Mouse (Mus musculus): Measurements from ENCODE around the gene P2rx6. TPM values are rescaled to one million over a fixed set of nuclear protein-coding genes. Genes with fewer than 3 reads are reported as not detected.
"Not testable (repeated sequence)": the region's sequence is repeated elsewhere in the genome, so short reads cannot be mapped to it uniquely, and the experiment has no call there.

P2rx6 gene
- polyA plus RNA-seq, 1 experiment from 2014 or later = 3.3 TPM

GRCm38 (mm10) chr16:17542632-17543031, 19.1 kb upstream of the P2rx6 start:
- Histone ChIP-seq H3K9me3 (no peaks in the 10 kb centered on the region), H3K4me2 (no peak overlapping the region), H3K27me3 (no peaks in the 10 kb centered on the region), H3K27ac (replicated peaks) (no peak overlapping the region), H3K9ac (no peak overlapping the region), H3K4me3 (no peak overlapping the region), H3K4me1 (replicated peaks) (no peaks in the 10 kb centered on the region), H3K36me3 (no peaks in the 10 kb centered on the region)
- 92% methylated on average over 2 of the region's 2 CpGs for WGBS
- no peak for ATAC-seq (ENCODE audit: low FRiP score, low read depth)

DNA sequence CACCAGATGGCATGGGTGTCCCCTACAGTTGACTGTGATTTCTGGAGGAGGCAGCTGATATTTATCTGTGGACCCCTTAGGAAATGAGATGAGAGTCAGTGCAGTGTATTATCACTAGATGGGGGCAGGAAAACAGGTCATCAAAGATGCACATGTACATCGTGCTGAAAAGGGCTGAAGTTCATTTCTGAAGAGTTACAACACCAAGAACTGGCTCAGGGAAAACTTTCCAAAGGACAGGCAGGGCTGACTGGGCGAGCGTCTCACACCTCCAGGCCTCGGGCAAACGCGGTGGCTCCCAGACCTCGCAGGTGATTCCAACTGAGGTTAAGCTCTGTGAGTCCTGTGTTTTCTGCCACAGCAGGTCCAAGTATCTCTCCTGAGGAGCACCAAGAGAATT, 8.8 kb upstream of the P2rx6 start:
- no peaks in the 10 kb centered on the region for H3K9me3 ChIP-seq
- H3K27ac ChIP-seq (replicated peaks) = no peak overlapping the region
- no peak overlapping the region for H3K9ac ChIP-seq
- no peak for ATAC-seq (ENCODE audit: low FRiP score, low read depth)
- WGBS = 88% methylated on average over 7 of the region's 7 CpGs
- H3K27me3 ChIP-seq = no peaks in the 10 kb centered on the region
- no peak overlapping the region for H3K4me2 ChIP-seq
- no peak overlapping the region for H3K4me3 ChIP-seq
- no peaks in the 10 kb centered on the region for H3K36me3 ChIP-seq
- H3K4me1 ChIP-seq (replicated peaks) = peaks cover 16% of the 10 kb centered on the region

DNA sequence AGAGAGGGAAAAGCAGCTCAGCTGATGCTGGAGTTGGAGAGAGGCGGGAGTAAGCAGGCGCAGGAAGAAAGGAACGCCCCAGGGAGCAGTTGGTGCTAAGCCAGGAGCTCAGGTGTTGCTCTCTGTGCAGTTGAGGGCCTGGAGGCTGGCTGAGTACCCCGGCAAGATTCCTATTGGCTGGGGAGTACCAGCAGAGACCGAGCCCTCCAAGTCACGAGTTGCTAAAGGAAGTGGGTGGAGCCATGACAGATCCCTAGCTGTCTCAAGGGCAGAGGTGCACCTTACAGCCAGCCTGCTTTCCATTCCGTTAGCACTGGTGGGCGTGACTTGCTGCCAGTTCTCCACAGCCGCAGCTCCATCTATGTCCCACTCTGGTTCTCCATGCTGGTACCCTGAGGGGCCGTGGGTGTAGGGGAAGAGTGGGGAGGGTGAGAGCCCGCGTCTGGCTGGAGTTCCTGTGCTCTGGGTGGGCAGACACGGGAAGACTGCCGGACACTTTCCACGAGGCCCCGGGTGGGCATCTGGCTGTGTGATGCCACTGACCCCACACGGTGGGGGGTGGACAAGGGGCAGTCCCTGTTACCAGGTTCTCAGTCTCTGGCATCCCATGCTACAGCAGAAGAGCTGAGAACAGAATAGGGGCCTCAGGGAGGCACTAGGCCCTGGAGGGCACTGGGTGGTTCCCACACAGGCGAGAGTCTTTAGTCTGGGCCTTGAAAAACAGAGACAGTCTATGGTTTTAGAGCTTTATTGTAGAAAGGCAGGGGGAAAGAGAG, 7.6 kb upstream of the P2rx6 start:
- H3K27ac ChIP-seq (replicated peaks) = peak overlapping the region; percentile 50
- peaks cover 27% of the 10 kb centered on the region for H3K4me1 ChIP-seq (replicated peaks)
- peak; percentile 89 for ATAC-seq (ENCODE audit: low FRiP score, low read depth)
- H3K4me2 ChIP-seq = peak overlapping the region; percentile 52
- H3K9ac ChIP-seq = 0 out of 2 replicates have a peak overlapping the region, but pooled peaks have one; percentile 5
- H3K4me3 ChIP-seq = peak overlapping the region; percentile 24
- no peaks in the 10 kb centered on the region for H3K36me3 ChIP-seq
- 6% methylated on average over 18 of the region's 18 CpGs for WGBS
- H3K27me3 ChIP-seq = no peaks in the 10 kb centered on the region
- H3K9me3 ChIP-seq = no peaks in the 10 kb centered on the region

DNA sequence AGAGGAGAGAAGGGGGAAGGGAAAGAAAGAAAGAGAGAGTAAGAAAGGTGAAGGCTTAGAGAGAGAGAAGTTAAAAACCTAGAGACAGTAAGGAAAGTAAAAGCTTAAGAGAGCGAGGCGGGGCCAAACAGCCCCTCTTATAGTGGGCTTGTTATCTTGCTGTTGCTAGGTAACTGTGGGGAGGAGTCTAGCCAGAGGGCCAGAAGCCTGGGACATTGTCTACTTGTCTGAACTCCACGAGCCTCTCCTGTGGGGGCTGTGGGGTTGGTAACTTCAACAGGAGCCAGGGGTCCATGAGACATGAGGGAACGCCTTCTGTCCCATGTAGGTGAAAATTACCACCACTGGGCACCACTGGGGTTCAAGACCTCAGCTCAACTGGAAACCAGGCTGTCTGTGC, 7.0 kb upstream of the P2rx6 start:
- H3K4me2 ChIP-seq = peak overlapping the region; percentile 52

DNA sequence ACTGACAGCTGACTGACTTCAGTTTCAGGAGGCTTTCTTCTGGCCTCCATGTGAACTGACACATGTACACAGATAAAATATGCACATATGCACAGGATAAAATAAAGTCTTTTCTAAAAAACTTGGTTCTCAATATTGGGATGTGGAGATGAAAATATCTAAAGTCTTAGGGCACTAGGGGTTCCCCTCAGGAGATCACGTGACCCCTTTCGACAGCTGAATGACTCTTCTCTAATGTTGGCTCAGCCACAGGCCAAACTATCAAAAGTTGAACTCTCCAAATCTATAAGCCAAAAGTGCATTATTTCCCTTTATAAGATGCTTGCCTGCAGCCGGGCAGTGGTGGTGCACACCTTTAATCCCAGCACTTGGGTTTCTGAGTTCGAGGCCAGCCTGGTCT, 5.5 kb upstream of the P2rx6 start:
- H3K9ac ChIP-seq = no peak overlapping the region
- ATAC-seq (ENCODE audit: low FRiP score, low read depth) = no peak
- H3K4me3 ChIP-seq = no peak overlapping the region
- no peaks in the 10 kb centered on the region for H3K9me3 ChIP-seq
- no peak overlapping the region for H3K4me2 ChIP-seq
- WGBS = 88% methylated on average over 4 of the region's 4 CpGs
- no peak overlapping the region for H3K27ac ChIP-seq (replicated peaks)
- H3K27me3 ChIP-seq = peaks cover 12% of the 10 kb centered on the region
- H3K36me3 ChIP-seq = no peaks in the 10 kb centered on the region
- H3K4me1 ChIP-seq (replicated peaks) = peaks cover 33% of the 10 kb centered on the region

More for the DNA sequence above, 7.0 kb upstream of the P2rx6 start:
- H3K9me3 ChIP-seq; H3K4me3 ChIP-seq; H3K27me3 ChIP-seq; ATAC-seq (ENCODE audit: low FRiP score, low read depth); H3K9ac ChIP-seq; H3K36me3 ChIP-seq: not testable (repeated sequence)
- WGBS = 15% methylated on average over 4 of the region's 4 CpGs
- Histone ChIP-seq H3K27ac (replicated peaks) (peak overlapping the region; percentile 50; the same call in 1 of the 2 replicates), H3K4me1 (replicated peaks) (peaks cover 28% of the 10 kb centered on the region)

DNA sequence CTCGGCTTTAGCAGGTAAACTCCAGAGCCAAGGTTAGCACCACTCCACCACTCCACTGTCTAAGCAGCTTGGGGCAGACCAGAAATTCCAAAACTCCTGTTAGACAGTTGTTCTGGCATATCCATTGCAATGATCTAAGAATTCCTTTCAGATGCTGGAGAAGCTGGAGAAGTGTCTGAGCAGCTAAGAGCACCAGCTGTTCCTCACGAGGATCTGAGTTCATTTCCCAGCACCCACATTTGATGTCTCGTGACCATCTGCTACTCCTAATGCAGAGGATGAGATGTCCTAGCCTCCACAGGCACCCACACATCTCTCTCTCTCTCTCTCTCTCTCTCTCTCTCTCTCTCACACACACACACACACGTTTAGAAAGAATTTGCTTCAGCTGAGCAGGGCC, 4.8 kb upstream of the P2rx6 start:
- no peaks in the 10 kb centered on the region for H3K9me3 ChIP-seq
- WGBS = 68% methylated on average over 4 of the region's 4 CpGs
- H3K9ac ChIP-seq = no peak overlapping the region
- no peak overlapping the region for H3K27ac ChIP-seq (replicated peaks)
- H3K27me3 ChIP-seq = peaks cover 12% of the 10 kb centered on the region
- H3K4me1 ChIP-seq (replicated peaks) = peaks cover 40% of the 10 kb centered on the region
- H3K4me3 ChIP-seq = no peak overlapping the region
- ATAC-seq (ENCODE audit: low FRiP score, low read depth) = no peak
- H3K36me3 ChIP-seq = no peaks in the 10 kb centered on the region
- H3K4me2 ChIP-seq = no peak overlapping the region

- 3% methylated on average over 5 of the region's 5 CpGs for WGBS
- Histone ChIP-seq H3K9ac (no peak overlapping the region), H3K36me3 (no peaks in the 10 kb centered on the region), H3K4me2 (peak overlapping the region; percentile 24; the same call in 1 of the 2 replicates), H3K4me3 (no peak overlapping the region), H3K4me1 (replicated peaks) (peaks cover 46% of the 10 kb centered on the region), H3K27ac (replicated peaks) (no peak overlapping the region), H3K9me3 (no peaks in the 10 kb centered on the region), H3K27me3 (peaks cover 12% of the 10 kb centered on the region)
- ATAC-seq (ENCODE audit: low FRiP score, low read depth) = peak; percentile 21; the same call in 1 of the 2 replicates
Measured at GRCm38 (mm10) chr16:17557947-17558480, 3.7 kb upstream of the P2rx6 start.

- Histone ChIP-seq H3K4me2 (peak overlapping the region; percentile 24; the same call in 1 of the 2 replicates), H3K36me3 (no peaks in the 10 kb centered on the region), H3K9ac (no peak overlapping the region), H3K27me3 (peaks cover 12% of the 10 kb centered on the region), H3K9me3 (no peaks in the 10 kb centered on the region), H3K27ac (replicated peaks) (no peak overlapping the region), H3K4me3 (no peak overlapping the region), H3K4me1 (replicated peaks) (peaks cover 43% of the 10 kb centered on the region)
- 0% methylated on average over 5 of the region's 5 CpGs for WGBS
- no peak for ATAC-seq (ENCODE audit: low FRiP score, low read depth)
Measured at GRCm38 (mm10) chr16:17558811-17559210, 2.9 kb upstream of the P2rx6 start.

DNA sequence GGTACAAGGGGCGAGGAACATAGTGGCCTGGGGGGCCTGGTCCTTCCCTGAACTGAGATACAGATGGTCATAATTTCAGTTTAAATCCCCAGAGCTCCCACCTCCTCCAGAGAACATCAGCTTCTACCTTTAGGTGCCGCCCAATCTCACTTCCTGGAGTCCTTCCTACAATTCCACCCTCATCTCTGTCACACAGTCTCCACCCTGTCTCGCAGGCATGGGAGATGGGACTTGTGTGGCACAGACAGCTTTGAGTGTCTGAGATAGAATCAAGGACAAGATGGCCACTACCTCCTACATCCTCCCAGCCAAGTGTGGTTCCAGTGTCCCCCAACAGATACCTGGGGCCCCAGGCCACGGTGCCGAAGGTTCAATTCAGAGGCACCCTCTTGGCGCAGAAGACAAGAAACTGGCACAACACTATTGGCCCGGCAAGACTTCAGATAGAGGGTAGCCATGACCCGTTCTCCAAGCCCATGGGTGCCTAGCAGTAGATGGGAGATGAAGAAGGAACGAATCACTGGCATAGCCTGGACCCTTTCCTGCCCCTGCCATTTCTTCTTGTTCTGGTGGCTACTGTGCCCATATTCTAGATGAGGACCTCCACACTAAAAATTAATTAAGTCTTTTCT, 2.2 kb upstream of the P2rx6 start:
- H3K27ac ChIP-seq (replicated peaks) = no peak overlapping the region
- H3K36me3 ChIP-seq = no peaks in the 10 kb centered on the region
- ATAC-seq (ENCODE audit: low FRiP score, low read depth) = no peak
- peaks cover 12% of the 10 kb centered on the region for H3K27me3 ChIP-seq
- no peak overlapping the region for H3K4me2 ChIP-seq
- 72% methylated on average over 9 of the region's 9 CpGs for WGBS
- no peaks in the 10 kb centered on the region for H3K9me3 ChIP-seq
- H3K4me1 ChIP-seq (replicated peaks) = peaks cover 36% of the 10 kb centered on the region
- no peak overlapping the region for H3K4me3 ChIP-seq
- no peak overlapping the region for H3K9ac ChIP-seq

DNA sequence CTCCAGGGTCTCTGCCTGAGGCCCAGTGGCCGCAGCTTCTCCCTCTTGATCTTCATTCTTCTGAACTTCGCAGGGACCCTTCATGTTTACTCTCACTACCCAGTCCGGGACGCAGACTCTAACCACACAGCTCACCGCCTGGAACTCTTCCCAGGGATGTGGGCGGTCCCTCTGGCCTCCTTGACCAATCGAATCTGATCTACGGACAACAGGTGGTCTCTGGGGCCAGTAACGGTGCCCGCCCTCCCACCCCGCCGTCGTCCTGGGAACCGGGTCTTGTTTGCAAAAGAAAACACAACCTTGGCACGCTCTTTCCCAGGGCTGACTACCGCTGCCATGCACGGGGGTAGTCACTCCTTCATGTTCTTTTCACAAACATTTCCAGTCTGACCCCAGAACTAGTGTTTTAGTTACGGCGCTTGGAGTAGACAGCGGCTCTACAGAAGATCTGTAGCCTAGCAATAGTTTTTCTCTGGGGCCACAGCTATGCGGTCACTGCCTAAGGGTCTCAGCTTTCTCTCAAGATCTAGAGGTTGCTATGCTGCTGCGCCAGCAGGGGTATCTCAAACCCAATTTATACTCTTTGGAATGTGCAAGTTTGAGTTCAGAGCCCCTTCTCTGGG, 446 bp upstream of the P2rx6 start, which contains the start of gene Lrrc74b:
TSS of gene Lrrc74b (minus strand) at position 120 of the 623 bp plus-strand sequence.
- Histone ChIP-seq H3K27ac (replicated peaks) (peak within 1 kb of the TSS; percentile 64), H3K27me3 (peaks cover 12% of the 10 kb centered on the region), H3K9ac (no peak within 1 kb of the TSS), H3K4me1 (replicated peaks) (peaks cover 30% of the 10 kb centered on the region), H3K36me3 (no peaks in the 10 kb centered on the region), H3K4me2 (peak within 1 kb of the TSS; percentile 47), H3K4me3 (peak within 1 kb of the TSS; percentile 18), H3K9me3 (no peaks in the 10 kb centered on the region)
- peak; percentile 79 for ATAC-seq (ENCODE audit: low FRiP score, low read depth)
- under 1% methylated on average over 22 of the region's 22 CpGs for WGBS

DNA sequence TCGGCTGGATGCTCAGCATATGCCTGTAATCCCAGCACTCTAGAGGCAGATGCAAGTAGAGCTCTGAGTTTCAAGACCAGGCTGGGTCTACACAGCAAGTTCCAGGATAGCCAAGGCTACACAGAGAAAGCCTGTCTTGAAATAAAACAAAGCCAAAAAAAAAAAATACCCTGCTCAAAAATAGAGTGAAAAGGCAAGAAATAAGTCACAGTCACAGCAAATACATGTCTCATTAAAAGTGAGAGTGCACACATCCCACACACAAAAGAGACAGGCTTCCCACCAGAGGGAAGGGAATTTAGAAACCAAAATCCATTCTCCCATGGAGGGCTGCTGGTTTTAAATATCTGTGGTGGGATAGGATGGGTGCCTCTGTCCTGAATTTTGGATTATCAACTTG, 1.9 kb downstream of the P2rx6 start:
- H3K9ac ChIP-seq = no peak overlapping the region
- peaks cover 12% of the 10 kb centered on the region for H3K27me3 ChIP-seq
- H3K36me3 ChIP-seq = no peaks in the 10 kb centered on the region
- H3K4me2 ChIP-seq = no peak overlapping the region
- 26% methylated on average over 1 of the region's 1 CpGs for WGBS
- H3K4me1 ChIP-seq (replicated peaks) = peaks cover 24% of the 10 kb centered on the region
- no peak for ATAC-seq (ENCODE audit: low FRiP score, low read depth)
- no peaks in the 10 kb centered on the region for H3K9me3 ChIP-seq
- H3K27ac ChIP-seq (replicated peaks) = no peak overlapping the region
- H3K4me3 ChIP-seq = no peak overlapping the region

DNA sequence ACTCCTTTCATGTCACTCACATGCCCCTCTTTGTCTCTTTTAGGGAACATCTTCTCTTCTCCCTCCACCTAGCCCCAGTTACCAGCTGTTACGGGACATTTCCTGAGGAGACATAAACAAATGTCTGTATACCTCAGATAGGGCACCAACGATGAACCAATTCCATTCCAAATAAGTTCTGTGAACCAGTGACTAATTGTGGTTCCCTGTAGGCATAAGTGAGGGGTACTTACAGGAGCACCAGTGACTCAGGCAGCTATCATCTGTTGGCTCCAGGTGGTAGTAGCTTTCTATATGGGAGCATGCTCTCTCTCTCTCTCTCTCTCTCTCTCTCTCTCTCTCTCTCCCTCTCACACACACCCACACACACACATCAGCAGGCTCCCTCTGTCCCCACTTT, 2.5 kb downstream of the P2rx6 start:
- Histone ChIP-seq H3K27me3 (peaks cover 12% of the 10 kb centered on the region), H3K4me3 (no peak overlapping the region), H3K36me3 (no peaks in the 10 kb centered on the region), H3K4me1 (replicated peaks) (peaks cover 18% of the 10 kb centered on the region), H3K4me2 (no peak overlapping the region), H3K9ac (no peak overlapping the region), H3K9me3 (no peaks in the 10 kb centered on the region), H3K27ac (replicated peaks) (no peak overlapping the region)
- no peak for ATAC-seq (ENCODE audit: low FRiP score, low read depth)
- 79% methylated on average over 2 of the region's 2 CpGs for WGBS

Data from hindbrain, embryonic 15.5 days (tissue).